Mouse (Mus musculus) stomach, embryonic 14.5 days (tissue): ENCODE data around the gene Add2. TPM values are rescaled to one million over a fixed set of nuclear protein-coding genes. Genes with fewer than 3 reads are reported as not detected.

Experiments used
- ATAC-seq: fragments of 200-750 bp; cut with Nextera tagmentation; 2 replicates; pipeline ENCODE4 v1.8.0; 2017; ENCODE audit warnings: low read depth, moderate TSS enrichment; ENCODE audit not compliant: insufficient number of reproducible peaks, insufficient read depth, low FRiP score
- H3K27ac ChIP-seq: fragments of 300-500 bp; sonication (generic); 2 replicates; pipeline ENCODE4 v1.5.1; 2014; ENCODE audit warnings: mild to moderate bottlenecking, low read length, moderate library complexity, mixed read lengths
- H3K27me3 ChIP-seq: fragments of 300-500 bp; sonication (generic); 2 replicates; pipeline ENCODE4 v1.6.1; 2014; ENCODE audit warnings: low read length, control low read depth, mixed read lengths; ENCODE audit not compliant: control insufficient read depth, insufficient read depth
- H3K36me3 ChIP-seq: fragments of 300-500 bp; sonication (generic); 2 replicates; pipeline ENCODE4 v1.6.1; 2014; ENCODE audit warnings: mild to moderate bottlenecking, control low read depth, low read length, moderate library complexity, mixed read lengths; ENCODE audit not compliant: control insufficient read depth, insufficient read depth
- H3K4me1 ChIP-seq: fragments of 300-500 bp; sonication (generic); 2 replicates; pipeline ENCODE4 v1.6.1; 2014; ENCODE audit warnings: low read length, control low read depth, mixed read lengths; ENCODE audit not compliant: control insufficient read depth, insufficient read depth
- H3K4me2 ChIP-seq: fragments of 300-500 bp; sonication (generic); replicated peaks from 2 replicates; pipeline ENCODE4 v1.6.1; 2014; ENCODE audit warnings: low read depth, low read length, control low read depth
- H3K4me3 ChIP-seq: fragments of 300-500 bp; sonication (generic); 2 replicates; pipeline ENCODE4 v1.5.1; 2014; ENCODE audit warnings: low read depth, low read length, control low read depth
- H3K9ac ChIP-seq: fragments of 300-500 bp; sonication (generic); replicated peaks from 2 replicates; pipeline ENCODE4 v1.6.1; 2014; ENCODE audit warnings: low read depth, mild to moderate bottlenecking, control low read depth, low read length, moderate library complexity, mixed read lengths
- H3K9me3 ChIP-seq: fragments of 300-500 bp; sonication (generic); 2 replicates; pipeline ENCODE4 v1.6.1; 2016; ENCODE audit warnings: low read depth, low read length, control low read depth; ENCODE audit not compliant: control insufficient read depth
- WGBS: fragments of 180-500 bp; shearing (Covaris S2); extraction: QIAGEN DNeasy Blood & Tissue Kit; methylation state at CpG from one replicate; pipeline ENCODE4 v1.1.7; 2014; 5-methylcytosine and 5-hydroxymethylcytosine counted together
- polyA plus RNA-seq: library from polyadenylated mRNA; unstranded; fragments of >200 nt; fragmentation: Nextera tagmentation; extraction: Ambion mirVana; gene quantifications from 2 replicates; pipeline ENCODE4 v1.2.1, GENCODE M21; 2014

The Add2 gene
- polyA plus RNA-seq, 1 experiment from 2014 or later, result 7.7 TPM

DNA sequence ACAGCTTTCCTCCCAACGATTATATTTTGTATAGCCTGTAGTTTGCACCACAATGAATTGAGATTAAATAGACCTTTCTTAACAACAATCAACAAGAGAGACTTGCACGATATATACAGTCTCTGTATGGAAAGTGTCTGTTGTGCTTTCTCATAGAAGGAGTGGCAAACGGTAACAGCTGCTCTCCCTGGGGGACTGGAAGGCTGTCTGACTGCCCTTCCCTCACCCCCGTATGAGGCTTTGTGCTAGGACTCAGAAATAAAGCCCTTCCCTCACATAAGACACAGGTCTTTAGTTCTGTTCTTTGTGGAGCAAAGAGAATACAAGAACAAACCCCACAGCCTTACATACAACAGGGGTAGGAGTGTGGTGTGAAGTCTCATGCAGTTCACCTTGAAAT lies 24.6 kb downstream of the Add2 start:
- WGBS, result 44% methylated on average over 4 of the region's 4 CpGs
- H3K9me3 ChIP-seq, result no peaks in the 10 kb centered on the region

DNA sequence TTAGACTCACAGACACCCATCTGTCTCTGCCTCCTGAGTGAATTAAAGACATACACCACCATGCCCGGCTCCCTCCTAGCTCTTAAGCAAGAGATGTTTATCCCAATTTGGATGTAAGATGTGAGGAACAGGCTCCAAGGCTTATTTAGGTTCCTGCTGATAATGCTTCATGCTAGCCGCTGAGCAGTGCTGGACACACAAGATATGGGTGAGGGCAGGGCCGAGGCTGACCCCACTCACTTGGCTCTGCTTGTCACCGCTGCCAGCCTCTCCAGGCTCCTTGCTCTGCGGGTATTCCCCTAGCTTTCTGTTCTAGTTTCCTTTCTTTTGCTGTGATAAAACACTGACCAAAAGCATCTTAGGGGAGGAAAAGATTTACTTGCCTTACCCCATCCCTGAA lies 25.1 kb downstream of the Add2 start:
- no peaks in the 10 kb centered on the region for H3K9me3 ChIP-seq
- no peak overlapping the region for H3K27ac ChIP-seq
- ATAC-seq, result no peak
- H3K4me3 ChIP-seq, result no peak overlapping the region
- H3K4me1 ChIP-seq, result no peaks in the 10 kb centered on the region
- no peak overlapping the region for H3K4me2 ChIP-seq
- 64% methylated on average over 5 of the region's 5 CpGs for WGBS
- H3K27me3 ChIP-seq, result no peaks in the 10 kb centered on the region
- no peak overlapping the region for H3K9ac ChIP-seq
- no peaks in the 10 kb centered on the region for H3K36me3 ChIP-seq

More for the DNA sequence above, 24.6 kb downstream of the Add2 start:
- Histone ChIP-seq H3K9ac (no peak overlapping the region), H3K27ac (no peak overlapping the region), H3K27me3 (no peaks in the 10 kb centered on the region), H3K4me3 (no peak overlapping the region), H3K36me3 (no peaks in the 10 kb centered on the region), H3K4me2 (no peak overlapping the region), H3K4me1 (no peaks in the 10 kb centered on the region)
- no peak for ATAC-seq

GRCm38 (mm10) chr6:86058475-86058874 lies 30.0 kb downstream of the Add2 start:
- no peak overlapping the region for H3K27ac ChIP-seq
- H3K4me1 ChIP-seq, result no peaks in the 10 kb centered on the region
- WGBS, result 0% methylated on average over 1 of the region's 1 CpGs
- no peak overlapping the region for H3K4me3 ChIP-seq
- H3K9ac ChIP-seq, result no peak overlapping the region
- no peaks in the 10 kb centered on the region for H3K27me3 ChIP-seq
- H3K4me2 ChIP-seq, result no peak overlapping the region
- ATAC-seq, result no peak
- no peaks in the 10 kb centered on the region for H3K9me3 ChIP-seq
- H3K36me3 ChIP-seq, result no peaks in the 10 kb centered on the region

DNA sequence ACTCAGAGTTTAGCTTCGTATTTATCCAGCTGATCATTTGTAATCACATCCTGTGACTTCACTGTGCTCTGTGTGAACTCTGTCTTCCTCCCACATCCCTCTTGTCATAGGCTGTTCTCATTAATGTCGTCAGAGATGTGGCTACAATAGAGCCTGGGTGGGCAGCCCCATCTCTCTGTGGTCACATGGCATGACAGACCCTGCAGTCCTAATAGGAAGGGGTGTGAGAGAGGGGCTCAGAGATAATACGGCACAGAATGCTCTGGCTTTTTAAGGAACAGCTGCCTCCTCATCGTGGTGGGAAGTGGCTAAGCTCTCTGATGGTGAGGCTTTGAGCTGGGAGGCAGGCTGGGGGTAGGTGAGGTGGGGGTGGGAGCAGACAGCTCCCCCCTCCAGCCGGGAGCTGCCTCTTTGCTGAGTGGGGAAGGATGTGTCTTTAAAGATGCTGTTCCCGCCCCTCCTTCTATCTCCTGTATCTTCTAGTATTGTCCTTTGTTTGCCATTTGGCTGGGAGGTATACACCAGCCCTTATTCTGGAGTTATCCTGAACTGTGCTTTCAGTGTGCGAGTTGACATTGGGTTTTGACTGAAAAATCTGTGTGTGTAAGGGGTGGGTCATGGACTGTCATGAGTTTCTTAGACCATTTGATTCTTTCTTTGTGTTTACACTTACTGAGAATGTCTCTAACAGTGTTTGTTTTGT lies 30.8 kb downstream of the Add2 start:
- Histone ChIP-seq H3K36me3 (no peaks in the 10 kb centered on the region), H3K4me3 (no peak overlapping the region), H3K27me3 (no peaks in the 10 kb centered on the region), H3K4me1 (no peaks in the 10 kb centered on the region), H3K4me2 (no peak overlapping the region), H3K9ac (no peak overlapping the region), H3K27ac (no peak overlapping the region), H3K9me3 (no peaks in the 10 kb centered on the region)
- ATAC-seq, result no peak
- 32% methylated on average over 7 of the region's 7 CpGs for WGBS

DNA sequence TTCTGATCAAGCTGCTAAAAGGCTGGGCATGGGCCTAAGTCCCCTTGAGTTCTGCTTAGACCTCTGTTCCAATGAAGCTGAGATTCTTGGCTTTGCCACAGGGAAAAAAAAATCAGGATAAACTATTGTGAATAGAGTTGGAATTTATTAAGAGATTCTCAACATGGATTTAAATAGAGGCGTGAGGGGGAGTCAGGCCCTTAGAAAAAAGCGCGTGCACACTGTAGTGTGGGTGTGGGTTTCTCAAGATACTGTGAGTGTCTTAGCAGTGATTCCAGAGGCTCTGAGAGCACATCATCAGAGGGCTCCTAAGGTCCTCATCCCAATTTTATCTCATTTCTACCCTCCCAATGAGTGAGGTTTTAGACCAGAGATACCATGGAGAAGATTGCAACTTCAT lies 31.7 kb downstream of the Add2 start:
- no peaks in the 10 kb centered on the region for H3K4me1 ChIP-seq
- H3K9ac ChIP-seq, result no peak overlapping the region
- H3K27me3 ChIP-seq, result no peaks in the 10 kb centered on the region
- no peaks in the 10 kb centered on the region for H3K9me3 ChIP-seq
- no peak overlapping the region for H3K27ac ChIP-seq
- no peak overlapping the region for H3K4me3 ChIP-seq
- no peaks in the 10 kb centered on the region for H3K36me3 ChIP-seq
- WGBS, result 94% methylated on average over 3 of the region's 3 CpGs
- ATAC-seq, result no peak
- H3K4me2 ChIP-seq, result no peak overlapping the region

DNA sequence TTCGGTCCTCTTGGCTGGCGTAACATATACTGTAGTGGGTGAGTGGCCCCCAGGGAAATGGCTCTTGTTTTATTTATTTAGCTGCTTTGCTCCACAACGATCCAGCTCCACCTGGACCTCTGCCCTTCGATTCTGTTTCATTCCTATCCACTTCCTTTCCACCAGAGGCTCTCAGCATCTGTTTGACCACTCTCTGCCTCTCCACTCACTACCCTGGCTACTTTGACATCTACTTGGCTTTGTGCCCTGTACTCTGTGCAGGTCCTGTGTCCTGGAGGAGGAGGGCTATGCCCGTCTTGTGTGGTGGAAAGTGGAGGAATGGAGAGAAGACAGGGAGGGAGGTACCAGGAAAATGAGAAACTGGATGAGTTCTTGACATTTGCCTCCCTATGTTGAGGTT lies 33.7 kb downstream of the Add2 start:
- no peak for ATAC-seq

GRCm38 (mm10) chr6:86062684-86063083 lies 34.2 kb downstream of the Add2 start:
- 87% methylated on average over 2 of the region's 2 CpGs for WGBS
- Histone ChIP-seq H3K4me3 (no peak overlapping the region), H3K9ac (no peak overlapping the region), H3K4me1 (no peaks in the 10 kb centered on the region), H3K27ac (no peak overlapping the region), H3K4me2 (no peak overlapping the region), H3K9me3 (no peaks in the 10 kb centered on the region), H3K36me3 (no peaks in the 10 kb centered on the region), H3K27me3 (no peaks in the 10 kb centered on the region)
- ATAC-seq, result no peak

More for the DNA sequence above, 33.7 kb downstream of the Add2 start:
- WGBS, result 60% methylated on average over 5 of the region's 5 CpGs
- Histone ChIP-seq H3K4me2 (no peak overlapping the region), H3K4me3 (no peak overlapping the region), H3K9me3 (no peaks in the 10 kb centered on the region), H3K36me3 (no peaks in the 10 kb centered on the region), H3K27ac (no peak overlapping the region), H3K27me3 (no peaks in the 10 kb centered on the region), H3K4me1 (no peaks in the 10 kb centered on the region), H3K9ac (no peak overlapping the region)

- no peak for ATAC-seq
- Histone ChIP-seq H3K27me3 (no peaks in the 10 kb centered on the region), H3K9me3 (no peaks in the 10 kb centered on the region), H3K27ac (no peak overlapping the region), H3K4me2 (no peak overlapping the region), H3K36me3 (no peaks in the 10 kb centered on the region), H3K4me3 (no peak overlapping the region), H3K9ac (no peak overlapping the region), H3K4me1 (no peaks in the 10 kb centered on the region)
- 49% methylated on average over 6 of the region's 6 CpGs for WGBS
Measured at GRCm38 (mm10) chr6:86064318-86065016, 36.0 kb downstream of the Add2 start.
